Mouse (Mus musculus) neural tube, embryonic 14.5 days (tissue): ENCODE data around the gene Tenm3. TPM values are rescaled to one million over a fixed set of nuclear protein-coding genes. Genes with fewer than 3 reads are reported as not detected.
A peak's percentile ranks its signal among the peaks of the same experiment; 100 is the strongest.

Experiments
- ATAC-seq: fragments of 200-750 bp; cut with Nextera tagmentation; 2 replicates; pipeline ENCODE4 v1.8.0; 2017; ENCODE audit warnings: low read depth, mild to moderate bottlenecking, moderate TSS enrichment, moderate library complexity
- H3K27ac ChIP-seq: fragments of 300-500 bp; sonication (generic); 2 replicates; pipeline ENCODE4 v1.5.1; 2014; ENCODE audit warnings: low read depth, mild to moderate bottlenecking, control low read depth, low read length, moderate library complexity, mixed read lengths
- H3K27me3 ChIP-seq: fragments of 300-500 bp; sonication (generic); 2 replicates; pipeline ENCODE4 v1.6.1; 2014; ENCODE audit warnings: low read length; ENCODE audit not compliant: control insufficient read depth, insufficient read depth
- H3K36me3 ChIP-seq: fragments of 300-500 bp; sonication (generic); 2 replicates; pipeline ENCODE4 v1.6.1; 2014; ENCODE audit warnings: low read length, mixed read lengths; ENCODE audit not compliant: control insufficient read depth, insufficient read depth
- H3K4me1 ChIP-seq: fragments of 300-500 bp; sonication (generic); 2 replicates; pipeline ENCODE4 v1.6.1; 2014; ENCODE audit warnings: low read length; ENCODE audit not compliant: control insufficient read depth, insufficient read depth
- H3K4me2 ChIP-seq: fragments of 300-500 bp; sonication (generic); 2 replicates; pipeline ENCODE4 v1.6.1; 2014; ENCODE audit warnings: mild to moderate bottlenecking, low read depth, low read length, control low read depth
- H3K4me3 ChIP-seq: fragments of 300-500 bp; sonication (generic); 2 replicates; pipeline ENCODE4 v1.5.1; 2014; ENCODE audit warnings: low read depth, low read length, control low read depth, mixed read lengths
- H3K9ac ChIP-seq: fragments of 300-500 bp; sonication (generic); replicated peaks from 2 replicates; pipeline ENCODE4 v1.6.1; 2014; ENCODE audit warnings: low read depth, mild to moderate bottlenecking, control low read depth, low read length, mixed read lengths
- H3K9me3 ChIP-seq: fragments of 300-500 bp; sonication (generic); 2 replicates; pipeline ENCODE4 v1.6.1; 2016; ENCODE audit warnings: low read length; ENCODE audit not compliant: control insufficient read depth
- WGBS: fragments of 180-500 bp; shearing (Covaris S2); extraction: QIAGEN DNeasy Blood & Tissue Kit; methylation state at CpG from one replicate; pipeline ENCODE4 v1.1.7; 2014; 5-methylcytosine and 5-hydroxymethylcytosine counted together
- polyA plus RNA-seq: library from polyadenylated mRNA; unstranded; fragments of >200 nt; fragmentation: Nextera tagmentation; extraction: Ambion mirVana; gene quantifications from 2 replicates; pipeline ENCODE4 v1.2.1, GENCODE M21; 2014

Tenm3 gene
- polyA plus RNA-seq, 1 experiment from 2014 or later: 68.9 TPM

- ATAC-seq: no peak
- Histone ChIP-seq H3K4me1 (no peaks in the 10 kb centered on the region; the same call in 1 of the 2 replicates), H3K36me3 (no peaks in the 10 kb centered on the region), H3K9ac (no peak overlapping the region), H3K27ac (no peak overlapping the region), H3K9me3 (no peaks in the 10 kb centered on the region), H3K4me2 (no peak overlapping the region; the same call in 1 of the 2 replicates), H3K27me3 (no peaks in the 10 kb centered on the region), H3K4me3 (no peak overlapping the region)
- 53% methylated on average over 11 of the region's 11 CpGs for WGBS
Measured at GRCm38 (mm10) chr8:48740951-48741350, 102.8 kb downstream of the Tenm3 start.

GRCm38 (mm10) chr8:48740147-48740881, 103.4 kb downstream of the Tenm3 start:
- no peaks in the 10 kb centered on the region; the same call in 1 of the 2 replicates for H3K4me1 ChIP-seq
- H3K9me3 ChIP-seq: no peaks in the 10 kb centered on the region
- H3K27ac ChIP-seq: no peak overlapping the region
- no peak overlapping the region for H3K9ac ChIP-seq
- 56% methylated on average over 23 of the region's 23 CpGs for WGBS
- H3K27me3 ChIP-seq: no peaks in the 10 kb centered on the region
- peak overlapping the region; percentile 37 for H3K4me2 ChIP-seq
- no peaks in the 10 kb centered on the region for H3K36me3 ChIP-seq
- no peak for ATAC-seq
- no peak overlapping the region for H3K4me3 ChIP-seq

GRCm38 (mm10) chr8:48733731-48734130, 110.0 kb downstream of the Tenm3 start:
- no peaks in the 10 kb centered on the region for H3K9me3 ChIP-seq
- H3K9ac ChIP-seq: no peak overlapping the region
- H3K4me1 ChIP-seq: no peaks in the 10 kb centered on the region
- H3K27me3 ChIP-seq: no peaks in the 10 kb centered on the region
- H3K4me2 ChIP-seq: no peak overlapping the region
- ATAC-seq: no peak
- 80% methylated on average over 10 of the region's 10 CpGs for WGBS
- no peak overlapping the region for H3K4me3 ChIP-seq
- no peaks in the 10 kb centered on the region for H3K36me3 ChIP-seq
- H3K27ac ChIP-seq: no peak overlapping the region

GRCm38 (mm10) chr8:48733057-48733456, 110.7 kb downstream of the Tenm3 start:
- no peaks in the 10 kb centered on the region for H3K4me1 ChIP-seq
- H3K27me3 ChIP-seq: no peaks in the 10 kb centered on the region
- no peak overlapping the region for H3K9ac ChIP-seq
- no peak for ATAC-seq
- WGBS: 84% methylated on average over 4 of the region's 4 CpGs
- no peaks in the 10 kb centered on the region for H3K9me3 ChIP-seq
- H3K36me3 ChIP-seq: no peaks in the 10 kb centered on the region
- H3K27ac ChIP-seq: no peak overlapping the region
- no peak overlapping the region for H3K4me3 ChIP-seq
- no peak overlapping the region for H3K4me2 ChIP-seq

- Histone ChIP-seq H3K27me3 (no peaks in the 10 kb centered on the region), H3K4me1 (no peaks in the 10 kb centered on the region), H3K4me2 (no peak overlapping the region), H3K27ac (no peak overlapping the region), H3K4me3 (no peak overlapping the region), H3K9me3 (no peaks in the 10 kb centered on the region; the same call in 1 of the 2 replicates), H3K36me3 (no peaks in the 10 kb centered on the region), H3K9ac (no peak overlapping the region)
- ATAC-seq: no peak
- WGBS: 76% methylated on average over 6 of the region's 6 CpGs
Measured at GRCm38 (mm10) chr8:48730701-48731100, 113.0 kb downstream of the Tenm3 start.

- Histone ChIP-seq H3K9me3 (no peaks in the 10 kb centered on the region; the same call in 1 of the 2 replicates), H3K27me3 (no peaks in the 10 kb centered on the region), H3K9ac (no peak overlapping the region), H3K27ac (no peak overlapping the region), H3K4me3 (no peak overlapping the region), H3K4me1 (no peaks in the 10 kb centered on the region), H3K4me2 (no peak overlapping the region), H3K36me3 (no peaks in the 10 kb centered on the region)
- ATAC-seq: no peak
- WGBS: 89% methylated on average over 21 of the region's 21 CpGs
Measured at GRCm38 (mm10) chr8:48728833-48729690, 114.7 kb downstream of the Tenm3 start.

GRCm38 (mm10) chr8:48728006-48728405, 115.7 kb downstream of the Tenm3 start:
- no peak for ATAC-seq
- no peaks in the 10 kb centered on the region for H3K27me3 ChIP-seq
- no peak overlapping the region for H3K4me2 ChIP-seq
- no peak overlapping the region for H3K9ac ChIP-seq
- H3K9me3 ChIP-seq: no peaks in the 10 kb centered on the region; the same call in 1 of the 2 replicates
- H3K4me1 ChIP-seq: no peaks in the 10 kb centered on the region
- 95% methylated on average over 6 of the region's 6 CpGs for WGBS
- H3K4me3 ChIP-seq: no peak overlapping the region
- H3K27ac ChIP-seq: no peak overlapping the region
- H3K36me3 ChIP-seq: no peaks in the 10 kb centered on the region

GRCm38 (mm10) chr8:48722744-48723143, 121.0 kb downstream of the Tenm3 start:
- Histone ChIP-seq H3K4me1 (no peaks in the 10 kb centered on the region), H3K9ac (no peak overlapping the region), H3K4me3 (no peak overlapping the region), H3K27me3 (no peaks in the 10 kb centered on the region), H3K4me2 (no peak overlapping the region), H3K36me3 (no peaks in the 10 kb centered on the region), H3K9me3 (no peaks in the 10 kb centered on the region), H3K27ac (no peak overlapping the region)
- ATAC-seq: no peak
- WGBS: 28% methylated on average over 14 of the region's 14 CpGs

GRCm38 (mm10) chr8:48722318-48722717, 121.4 kb downstream of the Tenm3 start:
- H3K4me2 ChIP-seq: no peak overlapping the region
- H3K36me3 ChIP-seq: no peaks in the 10 kb centered on the region
- H3K27me3 ChIP-seq: no peaks in the 10 kb centered on the region
- H3K9me3 ChIP-seq: no peaks in the 10 kb centered on the region
- 83% methylated on average over 7 of the region's 7 CpGs for WGBS
- ATAC-seq: peak; percentile 31; the same call in 1 of the 2 replicates
- H3K27ac ChIP-seq: no peak overlapping the region
- no peak overlapping the region for H3K4me3 ChIP-seq
- H3K4me1 ChIP-seq: no peaks in the 10 kb centered on the region
- H3K9ac ChIP-seq: no peak overlapping the region
